Mouse (Mus musculus): ENCODE data around the gene Ppm1d.

GRCm38 (mm10) chr11:85353819-85354218 is 42.8 kb downstream of the Ppm1d start:
- TF ChIP-seq GATA1 (IDR thresholded peaks at IDR 0.05; ENCODE audit: borderline replicate concordance, low read length): no peak
- TF ChIP-seq FLI1 (IDR thresholded peaks at IDR 0.05; ENCODE audit: low read length): no peak

All from megakaryocyte, embryonic 14.5 days (primary cell).